Mouse (Mus musculus) CD4-positive helper T cell, adult 2 months (primary cell): Measurements from ENCODE around the gene Gm6588.
"Not testable (repeated sequence)": the region's sequence is repeated elsewhere in the genome, so short reads cannot be mapped to it uniquely, and the experiment has no call there.

Source experiments
- DNase-seq: peaks from one replicate; pipeline ENCODE4 v3.0.0-alpha.2; 2012; ENCODE audit warnings: low read depth, missing footprints, low spot score

Gm6588 gene

DNA sequence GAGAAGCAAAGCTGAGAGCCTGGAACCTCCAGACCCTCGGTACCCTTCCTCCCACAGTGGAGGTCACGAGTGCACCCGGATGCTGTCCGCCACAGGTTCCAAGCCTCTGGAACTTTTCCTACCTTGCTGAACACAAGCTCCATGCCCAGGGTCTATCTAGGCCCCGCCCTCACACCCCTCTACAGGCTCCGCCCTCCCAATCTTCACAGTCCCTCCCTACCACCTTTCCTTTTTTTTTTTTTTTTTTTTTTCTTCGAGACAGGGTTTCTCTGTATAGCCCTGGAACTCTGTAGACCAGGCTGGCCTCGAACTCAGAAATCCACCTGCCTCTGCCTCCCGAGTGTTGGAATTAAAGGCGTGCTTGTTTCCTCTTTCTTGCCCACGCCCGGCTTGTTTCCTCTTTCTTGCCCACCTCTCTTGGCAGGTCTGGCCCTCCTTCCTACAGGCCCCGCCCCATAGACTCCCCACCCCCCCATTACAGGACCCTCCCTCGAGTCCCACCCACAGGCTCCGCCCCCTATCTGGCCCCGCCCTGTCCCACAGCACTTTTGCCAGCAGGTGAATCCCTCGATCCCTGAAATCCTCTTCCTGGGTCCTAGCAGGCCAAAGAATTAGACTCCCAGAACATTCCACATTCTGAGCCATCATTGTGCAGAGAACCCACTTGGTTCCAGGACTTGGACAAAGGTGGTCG, at the start of gene Gm6588:
Gene Gm6588, plus strand, starts transcription at position 680 of the 694 bp plus-strand sequence.
- no peak for DNase-seq

DNA sequence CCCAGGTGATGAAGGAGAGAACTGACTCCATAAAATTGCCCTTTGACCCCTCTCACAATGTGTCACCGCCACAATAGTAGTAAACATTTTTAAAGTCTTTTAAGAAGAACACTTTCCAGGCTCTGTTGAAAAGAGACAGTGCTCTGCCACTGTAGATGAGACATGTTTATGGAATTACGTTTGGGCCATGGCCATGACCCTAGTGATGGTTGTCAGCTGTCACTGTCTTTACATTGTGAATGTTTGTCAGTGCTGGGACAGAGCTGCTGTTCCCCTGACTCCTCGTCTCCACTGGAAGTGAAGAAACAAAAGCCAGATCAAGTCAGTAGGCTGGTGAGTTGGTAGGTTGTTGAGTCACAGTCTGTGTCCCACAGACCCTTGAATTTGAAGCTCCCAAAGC, 46.8 kb upstream of the Gm6588 start:
- no peak for DNase-seq

DNA sequence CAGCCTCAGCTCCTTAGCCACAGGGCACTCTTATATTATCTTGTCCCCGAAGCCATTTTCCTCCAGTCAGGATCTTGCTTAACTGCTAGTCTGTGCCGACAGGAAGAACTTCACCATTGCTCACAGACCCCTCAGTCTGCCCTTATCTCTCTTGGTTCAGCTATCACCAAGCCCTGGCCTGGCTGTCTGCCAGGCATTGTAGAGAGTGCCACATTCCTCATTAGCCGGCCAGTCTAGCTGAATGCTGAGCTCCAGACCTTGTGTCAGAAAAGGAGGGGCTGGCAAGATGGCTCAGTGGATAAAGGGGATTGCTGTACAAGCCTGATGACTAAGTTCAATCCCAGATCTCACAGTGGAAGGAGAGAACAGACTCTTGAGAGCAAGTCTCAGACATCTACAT, 43.2 kb upstream of the Gm6588 start:
- DNase-seq = no peak

DNA sequence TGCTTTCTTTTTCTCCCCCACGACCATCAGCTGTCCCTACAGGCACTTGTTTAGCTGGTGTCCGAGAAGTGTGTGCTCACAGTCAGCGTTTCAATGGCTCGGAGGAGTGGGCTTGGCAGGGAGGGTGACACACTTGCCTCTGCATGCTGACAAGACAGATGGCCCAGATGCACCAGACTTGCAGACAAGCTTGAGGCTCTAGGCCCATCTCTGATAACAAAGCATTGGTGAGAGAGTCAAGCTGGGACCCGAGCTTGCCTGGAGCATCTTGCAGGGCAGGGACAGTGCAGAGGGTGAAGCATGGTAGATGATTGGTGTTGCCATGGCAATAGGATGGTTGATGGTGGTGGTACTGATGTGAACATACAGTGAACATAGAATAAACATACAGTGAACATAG, 40.0 kb upstream of the Gm6588 start:
- no peak for DNase-seq

DNA sequence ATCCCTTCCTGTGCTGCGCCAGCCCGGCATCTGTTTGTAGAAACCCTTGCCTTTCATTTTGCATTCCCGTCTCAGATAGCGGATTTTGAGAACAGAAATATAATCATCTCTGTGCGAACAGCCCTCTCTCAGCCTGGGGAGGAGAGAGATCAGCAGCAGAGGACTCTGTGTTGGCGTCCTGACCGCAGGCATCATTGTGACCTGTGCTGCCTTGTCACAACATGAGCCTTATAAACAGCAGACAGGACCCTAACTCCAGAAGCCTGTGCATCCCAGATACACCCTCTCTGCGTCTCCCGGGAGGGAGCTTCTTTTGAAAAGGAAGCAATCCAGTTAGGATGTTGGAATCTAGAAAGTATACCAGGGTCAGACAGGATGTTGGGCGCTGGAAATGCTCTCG, 38.2 kb upstream of the Gm6588 start:
- no peak for DNase-seq

DNA sequence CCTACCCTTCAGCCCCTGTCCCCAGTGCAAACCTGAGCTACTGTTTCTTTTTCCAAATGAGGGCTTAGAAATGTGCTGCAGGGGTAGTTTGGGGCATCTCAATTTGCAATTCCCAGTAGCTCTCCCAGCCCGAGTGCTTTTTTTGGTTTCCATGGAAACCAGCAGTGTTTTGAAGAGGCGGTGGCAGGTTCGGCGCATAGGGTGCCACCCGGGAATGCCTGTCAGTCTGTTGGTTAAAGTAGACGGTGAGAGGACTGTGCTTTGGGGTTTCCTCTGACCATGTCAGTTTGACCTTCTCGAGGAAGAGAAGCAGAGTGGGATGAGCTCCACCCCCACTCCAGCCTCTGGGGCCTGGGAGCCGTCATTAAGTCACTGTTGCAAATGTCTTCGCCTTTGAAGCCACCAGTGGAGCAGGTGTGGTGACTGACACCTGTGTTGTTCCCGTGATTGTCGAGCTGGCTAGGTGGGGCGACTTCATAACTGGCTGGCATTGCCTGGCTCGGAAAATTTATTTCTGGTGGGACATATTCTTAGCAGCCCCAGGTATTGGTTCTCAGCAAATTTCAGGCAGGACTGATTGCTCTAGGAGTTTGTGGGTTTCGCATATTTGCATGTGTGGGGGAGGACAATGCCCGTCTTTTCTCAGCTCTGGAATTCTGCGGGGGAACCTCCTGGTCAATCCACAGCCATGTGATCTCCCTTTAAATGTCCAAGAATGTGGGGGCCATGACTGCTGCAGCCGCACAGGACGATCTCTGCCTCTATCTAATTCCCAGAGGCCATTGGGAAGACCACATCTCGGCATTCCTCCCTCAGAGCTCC, 37.5 kb upstream of the Gm6588 start:
- DNase-seq = no peak

DNA sequence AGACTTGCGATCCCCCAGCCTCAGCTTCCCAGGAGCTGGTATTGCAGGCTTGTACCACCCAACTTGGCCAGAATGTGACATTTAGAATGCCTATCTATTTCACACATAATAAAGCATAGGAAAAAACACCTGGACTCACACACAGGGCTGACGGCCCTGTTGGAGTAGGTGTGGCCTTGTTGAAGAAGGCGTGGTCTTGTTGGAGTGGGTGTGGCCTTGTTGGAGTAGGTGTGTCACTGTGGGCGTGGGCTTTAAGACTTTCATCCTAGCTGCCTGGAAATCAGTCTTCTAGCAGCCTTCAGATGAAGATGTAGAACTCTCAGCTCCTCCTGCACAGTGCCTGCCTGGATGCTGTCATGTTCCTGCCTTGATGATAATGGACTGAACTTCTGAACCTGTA, 36.4 kb upstream of the Gm6588 start:
- DNase-seq = not testable (repeated sequence)

DNA sequence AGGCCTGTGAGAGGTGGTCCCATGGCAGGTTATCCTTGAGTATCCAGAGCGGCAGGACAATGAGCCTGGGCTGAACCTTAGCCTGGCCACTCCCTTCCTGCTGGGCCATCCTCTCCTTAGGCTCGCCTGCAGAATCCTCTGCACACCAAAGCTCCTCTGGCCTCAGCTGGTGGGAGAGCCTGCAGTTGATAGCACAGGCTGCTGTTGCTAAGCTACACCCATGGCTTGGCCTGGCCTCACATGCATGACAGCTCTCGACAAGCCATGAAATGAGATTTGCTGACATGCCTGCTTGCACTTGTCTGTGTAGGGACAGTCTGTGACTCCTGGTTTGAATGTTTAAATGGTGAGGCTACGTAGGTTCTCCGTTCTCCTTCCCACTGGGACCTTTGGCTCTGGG, 32.6 kb upstream of the Gm6588 start:
- DNase-seq = no peak

DNA sequence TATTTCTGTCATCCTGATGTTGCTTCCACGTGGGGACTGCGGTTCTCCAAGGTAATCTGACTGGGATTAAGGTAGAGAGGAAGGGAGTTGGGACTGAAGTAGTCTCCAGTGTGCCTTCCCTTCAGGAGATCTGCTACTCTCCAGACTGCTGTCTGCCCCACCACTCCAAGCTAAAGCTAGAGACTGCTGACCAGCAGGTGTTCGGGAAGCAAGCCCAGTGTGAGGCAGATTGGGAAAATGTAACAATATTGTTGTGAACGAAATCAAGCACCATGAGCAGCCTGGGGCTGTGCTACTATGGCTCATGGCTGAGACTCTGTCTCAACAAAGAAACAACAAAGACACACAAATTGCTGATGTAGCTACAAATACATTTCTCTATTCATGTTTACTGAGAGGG, 31.2 kb upstream of the Gm6588 start:
- no peak for DNase-seq

DNA sequence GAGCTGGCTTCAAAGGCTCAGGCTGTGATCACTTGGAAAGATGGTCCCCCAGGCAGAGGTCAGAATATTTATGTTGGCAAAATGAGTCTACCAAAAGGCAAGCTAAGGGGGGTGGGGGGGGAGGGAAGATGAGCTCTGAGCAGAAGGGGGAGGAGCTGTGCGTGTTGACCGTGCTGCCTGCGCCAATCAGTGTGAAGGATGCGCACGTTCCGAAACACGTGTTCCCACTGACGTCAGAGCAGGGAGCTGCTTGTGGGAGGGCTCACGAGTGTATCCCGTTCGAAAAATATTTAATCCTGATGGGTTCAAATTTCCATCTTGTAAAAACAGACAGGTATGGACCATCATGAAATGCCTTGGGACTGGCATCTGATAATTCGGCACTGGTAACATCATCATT, 29.7 kb upstream of the Gm6588 start:
- no peak for DNase-seq

DNA sequence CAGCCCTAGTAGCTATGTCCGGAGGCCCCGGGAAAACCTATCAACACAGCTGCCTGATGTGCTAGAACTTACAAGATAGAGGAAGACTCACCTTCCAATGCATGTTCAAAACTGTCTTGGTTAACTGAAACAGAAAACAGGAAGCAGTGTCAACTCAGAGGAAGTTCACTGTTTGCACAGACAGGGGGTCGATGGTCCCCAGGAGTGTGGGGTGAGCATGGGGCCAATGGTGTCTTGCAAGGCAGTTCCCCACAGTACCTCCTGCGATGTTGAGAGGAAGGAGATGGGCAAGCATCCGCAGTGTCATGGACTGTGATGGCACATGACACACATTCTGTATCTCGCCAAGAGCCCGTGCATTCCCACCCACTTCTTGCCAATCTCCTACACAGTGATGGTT, 22.6 kb upstream of the Gm6588 start:
- no peak for DNase-seq

DNA sequence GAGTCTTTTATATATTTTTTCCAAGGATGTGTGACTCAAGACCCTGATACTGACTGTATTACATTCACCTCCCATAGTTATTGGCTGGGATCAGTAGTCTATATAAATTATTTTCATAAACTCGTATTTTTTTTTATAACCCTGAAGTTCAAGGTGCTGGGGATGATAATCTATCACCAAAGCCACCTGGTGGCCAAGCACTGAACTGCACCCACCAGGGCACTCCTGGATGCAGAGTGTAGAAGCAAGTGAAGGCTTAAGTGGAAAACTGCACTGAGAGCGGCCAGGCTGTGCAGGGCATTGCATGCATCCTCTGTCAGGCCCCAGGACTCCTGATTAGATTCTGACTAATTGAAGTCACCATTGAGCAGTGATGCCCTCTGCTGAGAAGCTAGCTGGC, 21.9 kb upstream of the Gm6588 start:
- peak; percentile 60 for DNase-seq

DNA sequence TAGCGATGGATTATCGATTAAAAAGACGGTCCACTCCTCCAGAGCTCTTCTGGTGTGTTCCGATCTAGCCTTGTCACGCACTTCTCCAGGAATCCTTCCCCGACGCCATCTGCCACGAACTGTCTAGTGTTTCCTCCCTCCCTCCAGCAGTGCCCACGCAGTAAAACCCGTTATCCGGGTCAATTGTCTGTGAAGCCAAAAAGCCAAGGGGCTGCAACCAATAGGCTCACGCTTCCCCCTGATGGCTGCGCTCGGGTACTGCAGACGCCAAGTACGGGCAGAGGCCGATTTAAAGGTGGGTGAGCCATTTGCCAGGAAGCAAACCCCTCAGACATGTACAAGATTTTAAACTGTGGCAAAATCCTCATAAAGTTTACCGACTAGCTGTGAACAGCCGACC, 20.3 kb upstream of the Gm6588 start:
- peak; percentile 37 for DNase-seq

DNA sequence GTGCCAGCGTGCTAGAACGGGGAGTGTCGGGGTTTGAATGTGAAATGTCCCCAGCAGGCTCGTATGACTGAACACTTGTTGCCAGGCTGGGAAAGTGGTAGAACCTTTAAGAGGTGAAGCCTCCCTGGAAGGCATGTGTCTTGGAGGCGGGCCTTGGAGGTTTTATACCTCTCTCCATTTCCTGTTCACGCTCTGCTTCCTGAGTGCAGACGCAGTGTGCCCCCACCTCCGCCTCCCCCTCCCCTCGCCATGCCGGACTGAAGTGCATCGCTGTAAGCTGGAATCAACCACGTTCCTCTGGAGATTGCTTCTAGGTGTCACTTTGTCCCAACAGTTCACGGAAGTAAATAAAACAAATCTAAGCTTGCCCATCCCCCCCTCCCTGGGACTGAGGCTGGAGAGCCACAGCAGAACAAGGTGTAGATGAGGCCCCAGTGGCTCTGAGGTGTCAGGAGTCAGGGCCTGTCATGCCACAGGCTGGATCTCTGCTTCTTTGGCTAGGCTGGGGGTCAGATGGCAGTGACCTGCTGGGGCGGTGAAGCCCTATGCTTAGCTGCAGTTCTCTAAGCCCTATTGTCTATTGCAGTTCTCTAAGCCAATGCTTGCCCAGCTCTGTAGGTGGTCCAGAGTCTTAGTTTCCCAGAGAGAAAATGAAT, 18.0 kb upstream of the Gm6588 start:
- DNase-seq = peak; percentile 51

DNA sequence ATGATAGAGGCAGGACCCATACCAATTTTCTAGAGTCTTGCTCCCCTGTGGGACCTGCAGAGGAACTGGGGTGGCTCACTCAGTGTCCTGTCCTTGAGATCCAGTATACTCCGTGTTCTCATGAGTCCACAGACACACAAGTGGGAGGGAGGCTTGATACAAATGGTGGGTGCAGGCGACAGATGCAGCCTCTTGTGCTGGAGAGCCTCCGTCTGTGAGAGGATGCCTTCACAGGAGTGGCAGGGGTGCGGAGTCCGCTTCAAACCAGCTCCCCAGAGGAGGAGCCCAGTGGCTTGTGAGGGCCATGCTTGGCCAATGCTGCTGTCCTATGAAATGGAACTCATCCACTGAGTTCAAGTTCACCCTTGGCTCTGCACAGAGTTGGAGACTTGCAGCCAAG, 17.2 kb upstream of the Gm6588 start:
- DNase-seq = no peak

DNA sequence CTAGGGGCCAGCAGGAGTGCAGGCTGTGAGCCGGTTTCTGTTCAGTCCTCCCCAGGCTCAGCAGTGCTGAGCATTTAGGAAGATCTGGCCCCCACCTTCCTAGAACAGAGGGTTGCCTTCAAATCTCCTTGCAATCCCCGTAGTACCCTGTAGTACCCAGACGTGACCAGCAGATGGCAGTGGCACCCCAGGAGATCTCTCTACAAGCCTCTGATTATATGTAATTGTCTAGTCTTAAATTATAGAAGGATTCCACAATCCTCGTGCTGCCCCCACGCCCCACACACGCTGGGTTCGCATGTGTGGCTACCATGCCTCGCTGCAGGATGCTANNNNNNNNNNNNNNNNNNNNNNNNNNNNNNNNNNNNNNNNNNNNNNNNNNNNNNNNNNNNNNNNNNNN, 16.2 kb upstream of the Gm6588 start:
- peak; percentile 58 for DNase-seq

DNA sequence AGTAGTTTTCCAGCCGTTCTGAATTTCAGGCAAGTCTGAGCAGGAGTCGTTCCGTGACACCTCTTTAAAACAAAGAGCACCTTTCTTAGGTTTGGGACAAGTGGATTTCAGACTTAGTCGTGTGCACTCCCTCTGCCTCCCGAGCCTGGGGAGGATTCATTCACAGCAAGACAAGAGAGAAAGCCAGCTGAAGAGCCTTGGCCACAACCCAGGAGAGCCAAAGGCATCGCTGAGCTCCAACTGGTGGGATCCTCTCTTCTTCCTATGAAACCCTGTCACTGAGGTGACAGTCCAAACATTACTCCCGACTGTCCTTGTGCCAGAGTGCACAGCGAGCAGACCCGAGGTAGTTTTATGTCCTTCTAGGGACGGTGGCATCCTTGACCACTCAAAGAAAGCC, 10.7 kb upstream of the Gm6588 start:
- DNase-seq = no peak

DNA sequence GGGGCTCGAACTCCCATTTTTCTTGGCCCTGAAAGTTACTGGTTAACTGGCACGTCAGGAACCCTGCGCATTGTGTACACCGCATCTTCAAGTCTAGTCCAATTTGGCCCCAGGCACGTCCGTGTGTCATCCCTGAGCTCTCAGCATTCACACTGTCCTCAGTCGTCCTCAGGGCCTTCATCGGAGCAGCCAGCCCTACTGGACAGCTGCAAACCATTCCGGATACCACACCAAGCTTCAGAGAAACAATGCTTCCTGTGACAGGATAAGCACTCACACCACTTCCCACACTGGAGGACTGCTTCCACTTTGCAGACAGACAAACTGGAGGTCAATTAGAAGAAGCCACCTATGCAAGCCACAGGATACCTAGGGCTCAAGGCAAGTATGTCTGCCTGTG, 3.9 kb downstream of the Gm6588 start:
- DNase-seq = no peak

DNA sequence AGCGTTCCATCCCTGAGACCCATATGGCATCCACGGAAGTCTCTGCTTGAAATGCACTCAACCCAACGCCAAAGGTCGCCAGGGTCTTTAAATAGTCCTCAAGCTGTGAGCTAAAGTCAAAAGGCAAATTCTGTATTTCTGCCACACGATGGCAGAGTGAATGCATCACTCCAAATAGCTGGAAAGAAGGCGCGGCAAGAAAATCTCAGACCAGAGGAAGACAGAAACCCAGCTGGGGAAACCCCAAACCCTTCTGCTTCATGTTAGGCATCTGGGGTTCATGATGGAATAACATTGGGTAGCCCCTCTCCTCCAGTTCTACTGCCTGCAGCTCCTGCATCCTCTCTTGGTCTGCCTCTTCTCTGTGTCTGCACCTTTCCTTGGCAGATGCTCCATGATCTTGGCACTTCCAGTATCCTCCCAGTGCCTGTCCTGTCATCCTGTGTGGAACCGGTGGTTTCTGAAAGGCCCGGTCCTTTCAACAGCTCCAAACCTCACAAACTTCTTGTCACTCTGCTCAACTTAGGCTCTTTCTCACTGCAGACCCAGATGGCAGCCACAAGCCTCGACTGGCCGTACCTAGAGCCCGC, 5.8 kb downstream of the Gm6588 start:
- no peak for DNase-seq

DNA sequence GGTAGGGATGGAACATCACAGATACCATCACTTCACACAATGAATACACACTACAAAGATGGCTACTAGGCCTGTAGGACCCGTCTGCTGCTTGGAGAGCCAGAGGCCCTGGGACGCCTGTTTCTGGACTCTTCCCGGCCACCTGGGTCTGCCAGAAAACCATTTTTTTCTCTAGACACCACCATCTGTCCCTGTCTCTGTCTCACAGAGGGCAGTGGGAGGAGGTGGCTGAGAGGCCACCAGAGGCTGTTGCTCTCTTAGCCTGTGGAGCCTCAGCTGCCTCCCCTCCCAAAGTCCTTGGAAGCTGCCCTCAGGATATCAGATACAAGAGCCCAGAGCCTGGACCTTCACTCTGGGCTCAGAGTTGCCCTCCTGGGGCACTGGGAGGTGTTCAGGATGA, 10.7 kb downstream of the Gm6588 start:
- DNase-seq = no peak

DNA sequence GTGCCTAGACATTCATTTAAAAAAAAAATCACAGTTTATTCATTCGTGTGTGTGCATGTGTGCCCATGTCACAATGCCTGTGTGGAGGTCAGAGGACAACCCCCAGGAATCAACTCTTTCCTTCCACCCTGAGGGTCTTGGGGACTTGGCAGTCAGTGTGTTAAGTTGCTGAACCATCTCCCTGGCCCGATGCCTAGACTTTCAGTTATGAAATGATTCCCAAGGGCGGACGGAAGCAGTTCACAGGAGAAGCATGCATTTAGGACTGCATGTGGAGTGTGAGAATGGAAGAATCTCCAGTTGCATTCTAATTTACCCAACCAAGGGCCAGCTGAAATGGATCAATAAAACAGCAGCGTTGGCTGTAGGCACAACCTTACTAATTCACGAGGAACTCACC, 17.1 kb downstream of the Gm6588 start:
- DNase-seq = no peak

DNA sequence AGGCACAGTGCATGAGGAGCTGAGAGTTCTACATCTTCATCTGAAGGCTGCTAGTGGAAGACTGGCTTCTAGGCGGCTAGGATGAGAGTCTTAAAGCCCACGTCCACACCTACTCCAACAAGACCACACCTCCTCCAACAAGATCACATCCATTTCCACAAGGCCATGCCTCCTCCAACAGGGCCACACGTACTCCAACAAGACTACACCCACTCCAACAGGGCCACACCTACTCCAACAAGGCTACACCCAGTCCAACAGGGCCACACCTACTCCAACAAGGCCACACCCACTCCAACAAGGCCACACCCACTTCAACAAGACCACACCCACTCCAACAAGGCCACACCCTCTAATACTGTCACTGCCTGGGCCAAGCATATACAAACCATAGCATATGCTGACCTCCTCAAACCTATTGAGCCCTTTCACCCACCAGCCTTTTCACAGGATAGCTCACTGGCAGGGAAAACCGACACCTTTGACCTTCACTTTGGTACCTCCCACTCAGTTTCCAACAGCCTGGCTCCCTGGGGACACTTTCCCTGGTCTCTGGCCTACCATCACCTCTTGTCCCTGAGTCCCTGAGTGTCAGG, 19.9 kb downstream of the Gm6588 start:
- no peak for DNase-seq
